Mouse (Mus musculus) hindbrain, embryonic 11.5 days (tissue): ENCODE measurements around the gene Fxyd1. TPM values are rescaled to one million over a fixed set of nuclear protein-coding genes. Genes with fewer than 3 reads are reported as not detected.
A peak's percentile ranks its signal among the peaks of the same experiment; 100 is the strongest.

Source experiments
- ATAC-seq: fragments of 200-750 bp; cut with Nextera tagmentation; 2 replicates; pipeline ENCODE4 v1.8.0; 2017; ENCODE audit warnings: mild to moderate bottlenecking, moderate TSS enrichment, moderate library complexity; ENCODE audit not compliant: low FRiP score
- DNase-seq: peaks from one replicate; pipeline ENCODE4 v3.0.0-alpha.2; 2015; ENCODE audit warnings: low spot score
- H3K27ac ChIP-seq: fragments of 300-500 bp; sonication (generic); 2 replicates; pipeline ENCODE4 v1.5.1; 2014; ENCODE audit warnings: mild to moderate bottlenecking, low read depth, low read length
- H3K27me3 ChIP-seq: fragments of 300-500 bp; sonication (generic); 2 replicates; pipeline ENCODE4 v1.6.1; 2014; ENCODE audit warnings: mild to moderate bottlenecking, low read length, moderate library complexity, mixed read lengths; ENCODE audit not compliant: control insufficient read depth, insufficient read depth
- H3K36me3 ChIP-seq: fragments of 300-500 bp; sonication (generic); 2 replicates; pipeline ENCODE4 v1.6.1; 2014; ENCODE audit warnings: mild to moderate bottlenecking, low read length, moderate library complexity, mixed read lengths; ENCODE audit not compliant: control insufficient read depth, insufficient read depth
- H3K4me1 ChIP-seq: fragments of 300-500 bp; sonication (generic); replicated peaks from 2 replicates; pipeline ENCODE4 v1.6.1; 2014; ENCODE audit warnings: low read length, mixed read lengths; ENCODE audit not compliant: control insufficient read depth, insufficient read depth
- H3K4me2 ChIP-seq: fragments of 300-500 bp; sonication (generic); replicated peaks from 2 replicates; pipeline ENCODE4 v1.6.1; 2014; ENCODE audit warnings: mild to moderate bottlenecking, low read depth, low read length
- H3K4me3 ChIP-seq: fragments of 300-500 bp; sonication (generic); 2 replicates; pipeline ENCODE4 v1.5.1; 2014; ENCODE audit warnings: low read depth, low read length
- H3K9ac ChIP-seq: fragments of 300-500 bp; sonication (generic); 2 replicates; pipeline ENCODE4 v1.6.1; 2014; ENCODE audit warnings: low read depth, low read length
- H3K9me3 ChIP-seq: fragments of 300-500 bp; sonication (generic); 2 replicates; pipeline ENCODE4 v1.6.1; 2016; ENCODE audit warnings: low read length; ENCODE audit not compliant: control insufficient read depth
- WGBS: fragments of 180-500 bp; shearing (Covaris S2); extraction: QIAGEN DNeasy Blood & Tissue Kit; methylation state at CpG from one replicate; pipeline ENCODE4 v1.1.7; 2014; 5-methylcytosine and 5-hydroxymethylcytosine counted together
- polyA plus RNA-seq: library from polyadenylated mRNA; unstranded; fragments of >200 nt; fragmentation: Nextera tagmentation; extraction: Ambion mirVana; gene quantifications from 2 replicates; pipeline ENCODE4 v1.2.1, GENCODE M21; 2014

The Fxyd1 gene
- polyA plus RNA-seq, 1 experiment from 2014 or later: 18.1 TPM

DNA sequence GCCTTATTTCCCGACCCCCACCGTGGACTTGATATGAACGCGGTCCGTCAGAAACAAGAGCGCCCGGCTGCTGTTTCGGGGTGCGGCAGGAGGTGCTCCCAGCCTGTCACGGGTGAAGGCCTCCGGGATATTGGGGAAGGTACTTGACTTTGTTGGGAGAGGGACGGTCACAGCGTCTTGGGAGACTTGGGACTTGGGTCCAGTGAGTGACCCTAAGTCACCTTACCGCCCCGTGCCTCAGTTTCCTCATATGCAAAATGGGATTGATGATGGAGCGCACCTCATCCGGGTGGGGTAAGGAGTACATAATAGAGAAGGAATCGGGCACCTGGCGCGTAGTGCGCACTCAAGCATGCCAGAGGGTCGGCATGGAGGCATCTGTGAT is 4.8 kb downstream of the Fxyd1 start:
- H3K9me3 ChIP-seq: no peaks in the 10 kb centered on the region
- ATAC-seq (no peak), DNase-seq (peak; percentile 26)
- WGBS: 2% methylated on average over 22 of the region's 22 CpGs
- peaks cover 53% of the 10 kb centered on the region for H3K27me3 ChIP-seq
- H3K9ac ChIP-seq: peak overlapping the region; percentile 31; the same call in 1 of the 2 replicates
- H3K4me1 ChIP-seq: peaks cover 7% of the 10 kb centered on the region
- peak overlapping the region; percentile 26 for H3K4me2 ChIP-seq
- H3K36me3 ChIP-seq: no peaks in the 10 kb centered on the region
- peak overlapping the region; percentile 14 for H3K4me3 ChIP-seq
- H3K27ac ChIP-seq: no peak overlapping the region

DNA sequence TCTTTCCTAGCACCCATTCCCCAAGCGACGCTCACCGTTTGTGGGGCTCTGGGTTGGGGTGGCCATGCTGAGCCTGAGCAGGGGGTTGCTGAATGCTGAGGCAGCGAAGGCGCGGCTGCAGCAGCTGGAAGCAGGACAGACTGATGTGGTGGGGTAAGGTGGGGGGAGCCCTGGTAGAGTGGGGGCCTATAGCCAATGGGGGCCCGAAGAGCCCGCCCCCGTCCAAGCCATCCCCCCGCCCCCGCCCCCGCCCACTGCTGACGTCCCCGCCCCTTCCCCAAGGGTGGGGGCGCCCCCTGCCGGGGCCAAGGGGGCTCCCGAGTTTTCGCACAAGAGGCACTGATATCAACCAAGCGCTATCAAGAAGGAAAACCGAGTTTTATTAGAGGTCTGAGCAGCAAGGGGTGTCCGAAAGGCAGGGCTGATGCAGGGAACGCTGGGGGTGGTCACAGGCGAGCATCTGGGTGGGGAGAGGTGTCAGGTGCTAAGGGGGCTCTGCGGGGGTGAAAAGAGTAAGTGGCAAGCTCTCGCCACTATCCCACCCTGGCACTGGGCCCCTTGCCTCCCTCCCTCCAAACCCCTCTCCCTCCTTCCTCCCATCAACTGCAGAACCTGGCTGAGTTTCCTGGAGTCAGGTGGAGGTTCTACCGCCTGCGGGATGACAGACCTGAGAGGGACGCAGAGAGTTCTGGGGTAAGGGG is 5.5 kb downstream of the Fxyd1 start, which contains the start of gene Fxyd7:
TSS of gene Fxyd7 (minus strand) at position 147 of the 701 bp plus-strand sequence.
- no peaks in the 10 kb centered on the region for H3K9me3 ChIP-seq
- peak within 1 kb of the TSS; percentile 29 for H3K4me2 ChIP-seq
- peaks cover 7% of the 10 kb centered on the region for H3K4me1 ChIP-seq
- peak within 1 kb of the TSS; percentile 23 for H3K4me3 ChIP-seq
- no peaks in the 10 kb centered on the region for H3K36me3 ChIP-seq
- 2% methylated on average over 26 of the region's 28 CpGs for WGBS
- no peak within 1 kb of the TSS for H3K27ac ChIP-seq
- ATAC-seq (no peak), DNase-seq (no peak)
- H3K9ac ChIP-seq: peak within 1 kb of the TSS; percentile 31; the same call in 1 of the 2 replicates
- peaks cover 53% of the 10 kb centered on the region for H3K27me3 ChIP-seq

DNA sequence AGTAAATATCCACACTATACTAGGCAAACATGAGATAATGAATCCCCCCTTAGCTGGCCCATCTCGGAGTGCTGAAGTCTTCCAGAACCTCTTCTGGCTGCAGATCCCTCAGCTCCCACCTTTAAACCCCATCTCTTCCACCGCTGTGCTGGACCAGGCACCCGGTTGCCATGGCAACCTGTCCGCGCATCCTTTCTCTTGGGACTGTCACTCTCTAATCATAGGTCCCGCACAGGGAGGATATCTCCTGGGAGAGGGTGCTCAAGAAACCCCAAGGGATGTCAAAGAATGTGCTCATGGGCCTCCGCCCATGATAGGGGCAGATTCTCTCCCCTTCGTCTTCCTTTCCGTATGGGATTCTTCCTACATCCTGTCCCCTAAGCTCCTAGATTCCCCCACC is 6.1 kb downstream of the Fxyd1 start:
- H3K27ac ChIP-seq: no peak overlapping the region
- peaks cover 53% of the 10 kb centered on the region for H3K27me3 ChIP-seq
- ATAC-seq: no peak
- DNase-seq: peak; percentile 49
- H3K4me1 ChIP-seq: peaks cover 7% of the 10 kb centered on the region
- 4% methylated on average over 9 of the region's 9 CpGs for WGBS
- no peak overlapping the region for H3K9ac ChIP-seq
- peak overlapping the region; percentile 20; the same call in 1 of the 2 replicates for H3K4me2 ChIP-seq
- H3K9me3 ChIP-seq: no peaks in the 10 kb centered on the region
- no peaks in the 10 kb centered on the region for H3K36me3 ChIP-seq
- H3K4me3 ChIP-seq: no peak overlapping the region

DNA sequence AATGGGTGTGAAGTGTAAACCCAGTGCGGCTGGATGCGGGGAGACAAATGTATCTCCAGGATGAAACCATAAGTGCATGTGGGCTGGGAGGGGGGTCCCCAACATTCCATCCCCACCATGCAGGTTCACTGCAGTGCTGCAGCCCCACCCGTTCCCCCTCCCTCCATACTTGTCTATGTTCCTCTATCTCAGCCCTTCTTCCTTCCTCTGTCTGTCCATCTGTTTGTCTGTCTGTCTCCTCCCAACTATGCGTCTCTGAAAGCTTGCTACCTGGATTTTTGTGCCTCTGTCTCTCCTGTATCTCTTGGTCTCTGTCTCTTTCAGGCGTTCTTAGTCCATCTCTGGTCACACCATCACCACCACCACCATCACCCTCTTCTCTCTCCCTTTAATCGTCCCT is 6.5 kb downstream of the Fxyd1 start:
- Histone ChIP-seq H3K9me3 (no peaks in the 10 kb centered on the region), H3K4me3 (peak overlapping the region; percentile 23), H3K27ac (no peak overlapping the region), H3K4me1 (peaks cover 7% of the 10 kb centered on the region), H3K4me2 (peak overlapping the region; percentile 29), H3K9ac (no peak overlapping the region), H3K27me3 (peaks cover 53% of the 10 kb centered on the region), H3K36me3 (no peaks in the 10 kb centered on the region)
- WGBS: 5% methylated on average over 6 of the region's 6 CpGs
- ATAC-seq (no peak), DNase-seq (no peak)

DNA sequence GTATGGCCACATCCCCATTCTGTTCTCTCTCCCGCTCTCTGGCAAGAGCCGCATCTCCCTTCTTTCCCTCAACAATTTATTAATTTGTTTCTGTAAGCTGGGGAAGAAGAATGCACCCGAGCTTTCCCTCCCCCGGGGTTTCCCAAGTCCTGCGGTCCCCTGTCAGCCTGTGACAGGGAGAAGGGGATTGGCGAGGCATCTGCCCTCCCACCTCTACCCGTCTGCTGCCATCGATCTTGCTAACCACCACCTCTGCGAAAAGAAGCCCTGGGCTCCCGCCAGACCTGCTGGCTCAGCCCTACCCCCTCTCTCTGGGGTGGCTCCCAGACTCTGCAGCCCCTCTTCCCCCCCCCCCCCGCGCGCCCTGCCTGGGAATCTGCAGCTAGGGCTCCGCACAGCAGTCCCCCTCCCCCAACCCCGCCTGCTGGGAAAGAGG is 7.1 kb downstream of the Fxyd1 start:
- WGBS: 3% methylated on average over 12 of the region's 15 CpGs
- ATAC-seq (peak; percentile 66), DNase-seq (peak; percentile 30)
- peak overlapping the region; percentile 29 for H3K4me2 ChIP-seq
- no peak overlapping the region for H3K27ac ChIP-seq
- peak overlapping the region; percentile 23 for H3K4me3 ChIP-seq
- no peaks in the 10 kb centered on the region for H3K9me3 ChIP-seq
- peaks cover 53% of the 10 kb centered on the region for H3K27me3 ChIP-seq
- no peaks in the 10 kb centered on the region for H3K36me3 ChIP-seq
- H3K4me1 ChIP-seq: peaks cover 7% of the 10 kb centered on the region
- H3K9ac ChIP-seq: no peak overlapping the region

DNA sequence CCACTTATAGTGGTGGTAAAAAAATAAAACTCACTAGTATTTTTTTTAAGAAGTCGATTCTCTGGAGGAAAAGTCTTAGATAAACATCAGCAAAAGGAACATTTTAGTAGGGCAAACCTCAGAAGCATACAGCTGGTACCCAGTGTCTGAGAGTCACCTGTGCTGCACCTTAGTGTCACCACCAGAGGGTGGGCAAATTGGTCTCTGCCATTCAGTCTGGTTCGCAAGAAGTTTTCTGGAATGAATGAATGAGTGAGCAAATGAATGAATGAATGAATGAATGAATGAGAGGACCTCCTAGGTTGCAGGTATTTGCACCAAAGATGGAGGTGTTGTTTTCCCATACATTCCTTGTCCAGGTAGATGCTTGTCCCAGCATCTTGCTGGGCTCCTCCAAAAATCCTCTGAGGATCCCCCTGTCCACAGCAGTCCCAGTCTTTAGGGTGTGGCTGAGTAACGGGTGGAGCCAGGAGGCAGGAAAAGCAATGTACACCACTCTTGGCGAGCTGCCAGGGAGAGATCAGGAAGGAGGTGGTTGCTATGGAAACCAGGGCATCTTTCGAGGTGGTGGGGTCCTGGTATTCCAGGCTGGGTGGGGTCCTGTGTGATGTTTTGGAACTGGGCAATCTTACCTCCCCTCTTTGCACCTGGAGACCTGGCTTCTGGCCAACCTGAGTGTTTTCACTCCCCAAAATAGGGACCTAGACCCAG is 7.7 kb downstream of the Fxyd1 start:
- WGBS: 22% methylated on average over 5 of the region's 5 CpGs
- H3K4me1 ChIP-seq: peaks cover 7% of the 10 kb centered on the region
- no peak overlapping the region for H3K4me3 ChIP-seq
- H3K9me3 ChIP-seq: no peaks in the 10 kb centered on the region
- DNase-seq (peak; percentile 59), ATAC-seq (peak; percentile 16; the same call in 1 of the 2 replicates)
- no peak overlapping the region for H3K9ac ChIP-seq
- peaks cover 50% of the 10 kb centered on the region for H3K27me3 ChIP-seq
- no peaks in the 10 kb centered on the region for H3K36me3 ChIP-seq
- peak overlapping the region; percentile 29; the same call in 1 of the 2 replicates for H3K4me2 ChIP-seq
- H3K27ac ChIP-seq: no peak overlapping the region

DNA sequence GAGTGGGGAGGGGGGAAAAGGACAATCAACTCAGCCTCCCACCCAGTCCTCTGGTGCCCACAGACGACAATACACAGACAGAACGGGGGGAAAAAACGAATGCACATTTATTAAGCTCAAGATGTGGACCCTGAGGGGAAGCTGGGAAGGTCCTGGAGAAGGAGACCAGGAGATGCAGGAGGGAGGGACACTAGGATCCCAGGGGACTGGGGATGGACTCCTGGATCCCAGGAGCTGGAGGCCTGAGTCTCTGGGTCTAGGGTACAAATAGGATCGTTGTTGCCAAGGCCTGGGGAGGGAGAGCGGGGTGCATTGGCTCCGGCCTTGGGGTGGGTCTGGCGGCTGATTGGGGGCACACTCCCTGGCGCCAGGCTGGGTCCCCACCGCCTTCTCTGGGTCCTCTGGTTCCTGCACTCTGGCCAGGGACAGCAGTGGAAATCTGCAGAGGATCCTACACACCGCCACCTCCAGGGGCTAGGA is 14.5 kb downstream of the Fxyd1 start, which contains the start of gene Fxyd5:
TSS of gene Fxyd5 (minus strand) at position 51 of the 480 bp plus-strand sequence.
- Histone ChIP-seq H3K27me3 (peaks cover 25% of the 10 kb centered on the region), H3K4me3 (no peak within 1 kb of the TSS), H3K4me1 (no peaks in the 10 kb centered on the region), H3K4me2 (peak within 1 kb of the TSS; percentile 25; the same call in 1 of the 2 replicates), H3K27ac (no peak within 1 kb of the TSS), H3K9ac (no peak within 1 kb of the TSS), H3K36me3 (no peaks in the 10 kb centered on the region), H3K9me3 (no peaks in the 10 kb centered on the region)
- ATAC-seq (no peak), DNase-seq (no peak)
- WGBS: 41% methylated on average over 10 of the region's 10 CpGs

DNA sequence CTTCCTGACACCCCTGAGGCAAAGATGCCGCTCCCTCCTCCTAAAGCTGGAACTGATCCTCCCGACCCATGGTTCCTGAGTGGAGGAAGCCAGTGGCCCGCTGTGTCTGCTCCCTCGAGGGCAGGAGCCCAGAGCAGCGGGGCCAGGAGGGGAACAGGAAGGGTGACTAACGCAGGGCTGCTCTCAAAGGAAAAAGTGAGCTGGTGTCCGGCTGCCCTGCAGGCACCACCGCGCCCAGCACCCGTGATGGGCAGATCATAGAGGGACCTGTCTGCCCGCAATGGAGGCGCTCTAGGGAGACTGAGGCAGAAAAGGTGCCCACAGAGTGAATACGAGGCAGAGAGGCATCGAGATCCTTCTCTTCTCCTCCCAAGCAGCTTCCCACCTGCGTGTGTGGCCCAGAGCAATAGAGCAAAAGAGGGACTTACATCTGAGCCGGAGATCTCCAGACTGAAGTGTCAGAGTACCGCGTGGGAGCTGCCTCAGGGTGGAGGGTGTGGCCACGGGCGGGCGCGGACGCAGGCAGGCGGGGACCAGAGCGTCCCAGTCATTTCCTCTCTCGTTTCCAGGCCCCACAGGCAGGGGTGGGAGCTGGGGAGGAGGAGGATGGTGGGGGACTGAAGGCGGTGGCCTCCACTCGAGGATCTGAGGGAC is 15.2 kb downstream of the Fxyd1 start:
- ATAC-seq (no peak), DNase-seq (no peak)
- Histone ChIP-seq H3K9ac (no peak overlapping the region), H3K9me3 (no peaks in the 10 kb centered on the region), H3K36me3 (no peaks in the 10 kb centered on the region), H3K4me2 (peak overlapping the region; percentile 25; the same call in 1 of the 2 replicates), H3K4me3 (no peak overlapping the region), H3K27me3 (peaks cover 25% of the 10 kb centered on the region), H3K27ac (no peak overlapping the region), H3K4me1 (no peaks in the 10 kb centered on the region)
- 6% methylated on average over 28 of the region's 28 CpGs for WGBS
